Mouse (Mus musculus): Measurements from ENCODE around the gene Mbnl2. TPM values are rescaled to one million over a fixed set of nuclear protein-coding genes. Genes with fewer than 3 reads are reported as not detected.
"Not testable (repeated sequence)": the region's sequence is repeated elsewhere in the genome, so short reads cannot be mapped to it uniquely, and the experiment has no call there.

Mbnl2 gene
- total RNA-seq, 2 experiments from 2014 or later: 30.1 to 45.3 TPM

DNA sequence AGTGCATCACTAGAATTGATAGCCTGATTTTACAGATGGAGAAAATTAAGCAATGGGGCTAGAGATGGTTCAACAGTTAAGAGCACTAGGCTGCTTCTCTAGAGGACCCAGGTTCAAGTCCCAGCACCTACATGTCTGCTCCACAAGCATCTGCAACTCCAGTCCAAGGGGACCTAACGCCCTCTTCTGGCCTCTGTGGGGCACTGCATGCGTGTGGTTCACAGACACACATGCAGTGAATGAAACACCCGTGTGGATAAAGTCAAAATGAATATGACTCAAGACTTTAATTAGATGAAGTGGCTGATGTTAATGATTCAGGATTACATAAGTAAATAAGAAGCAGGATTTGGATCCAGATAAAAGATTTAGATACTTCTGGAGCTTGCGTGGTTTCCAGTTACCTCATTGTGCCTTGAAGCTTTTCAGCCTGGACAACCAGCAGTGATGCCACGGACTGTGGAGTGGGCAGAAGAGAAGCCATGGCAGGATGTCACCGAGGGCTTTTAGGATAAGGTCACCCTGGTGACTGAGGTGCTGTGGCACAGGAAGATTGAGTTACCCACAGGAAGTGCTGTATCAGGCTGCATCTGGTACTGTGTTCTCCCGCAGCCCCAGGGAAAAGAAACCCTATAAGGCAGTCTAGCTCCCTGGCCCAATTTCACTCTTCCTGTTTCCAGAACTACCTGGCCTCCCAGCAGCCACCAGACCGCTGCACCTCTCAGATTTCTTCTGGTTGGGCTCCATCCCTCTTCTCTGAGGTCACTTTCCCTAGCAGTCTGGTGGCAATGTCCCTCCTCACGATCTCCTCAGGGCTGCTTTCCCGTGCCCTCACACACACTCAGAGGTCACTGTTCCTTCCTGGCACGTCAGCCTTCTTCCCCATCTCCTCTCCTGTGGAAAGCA lies 72.2 kb downstream of the Mbnl2 start:
- no peak for ATAC-seq (replicated peaks; ENCODE audit: low FRiP score, poor library complexity, severe bottlenecking)

DNA sequence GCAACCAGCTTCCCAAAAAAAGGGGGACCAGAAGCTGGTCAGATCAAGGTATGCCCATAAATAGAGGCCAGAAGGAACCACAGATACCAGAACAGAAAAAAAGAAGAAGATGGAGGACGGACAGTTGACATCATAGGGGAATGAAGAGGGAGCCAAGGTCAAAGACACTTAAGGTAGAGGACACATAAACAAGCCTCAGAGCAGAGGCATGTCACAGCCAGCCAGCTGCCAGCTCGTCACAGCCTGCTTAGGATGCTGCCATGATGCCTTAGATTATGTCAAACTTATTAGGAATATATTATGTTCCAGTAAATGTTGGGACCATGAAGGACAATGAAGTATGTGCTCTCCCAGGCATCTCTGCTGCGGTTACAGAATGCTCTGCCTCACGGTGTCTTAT lies 73.9 kb downstream of the Mbnl2 start:
- ATAC-seq (replicated peaks; ENCODE audit: low FRiP score, poor library complexity, severe bottlenecking): no peak

DNA sequence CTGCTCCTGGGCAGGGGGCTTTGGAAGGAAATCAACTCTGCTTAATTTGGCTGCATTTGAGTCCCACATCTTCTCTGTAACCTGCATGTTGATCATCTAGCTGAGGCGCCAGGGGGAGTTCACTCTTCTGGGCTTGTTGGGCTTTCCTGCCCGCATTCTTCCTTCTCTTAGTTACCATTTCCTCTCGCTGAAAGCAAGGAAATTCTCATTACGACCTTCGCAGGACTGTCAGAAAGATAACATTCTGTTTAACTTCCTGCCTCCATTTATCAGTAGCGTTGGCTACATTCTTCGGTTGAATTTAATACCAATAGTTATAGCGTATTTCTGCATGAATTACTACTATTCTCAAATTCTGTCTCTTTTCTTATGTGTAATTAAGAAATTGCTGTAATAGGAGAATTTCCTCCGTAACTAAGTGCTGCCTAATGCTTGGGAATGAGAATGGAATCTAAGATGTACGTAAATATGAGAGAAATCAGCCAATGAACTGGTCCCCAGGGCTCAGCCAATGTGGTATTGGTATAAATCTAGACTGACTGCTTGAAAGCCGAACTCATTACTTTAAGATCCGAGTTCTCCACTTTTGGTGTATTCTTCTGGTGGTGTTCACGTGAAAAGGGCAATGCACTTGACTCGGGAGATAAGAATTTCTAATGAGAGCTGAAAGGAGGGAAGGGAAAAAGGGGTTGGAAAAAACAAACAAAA lies 76.8 kb downstream of the Mbnl2 start:
- no peak for ATAC-seq (replicated peaks; ENCODE audit: low FRiP score, poor library complexity, severe bottlenecking)

DNA sequence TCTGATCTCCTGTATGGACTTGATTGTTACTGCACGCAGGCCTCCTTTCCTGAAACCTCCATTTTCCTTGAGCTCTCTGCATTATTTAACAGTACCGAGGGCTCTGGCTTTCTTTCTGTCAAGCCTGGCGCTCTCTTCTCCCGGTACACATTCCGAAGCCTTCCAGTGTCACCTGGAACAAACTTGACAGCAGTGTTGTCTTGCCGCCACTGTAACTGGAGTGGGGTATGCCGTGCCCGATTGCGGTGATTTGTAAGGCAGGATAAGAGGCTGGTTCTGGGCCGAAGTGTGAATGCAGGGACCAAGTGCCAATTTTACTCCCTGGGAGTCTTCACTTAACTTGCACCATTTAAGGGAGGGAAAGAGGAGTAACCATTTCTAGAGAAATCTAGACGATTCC lies 77.7 kb downstream of the Mbnl2 start:
- ATAC-seq (replicated peaks; ENCODE audit: low FRiP score, poor library complexity, severe bottlenecking): no peak

DNA sequence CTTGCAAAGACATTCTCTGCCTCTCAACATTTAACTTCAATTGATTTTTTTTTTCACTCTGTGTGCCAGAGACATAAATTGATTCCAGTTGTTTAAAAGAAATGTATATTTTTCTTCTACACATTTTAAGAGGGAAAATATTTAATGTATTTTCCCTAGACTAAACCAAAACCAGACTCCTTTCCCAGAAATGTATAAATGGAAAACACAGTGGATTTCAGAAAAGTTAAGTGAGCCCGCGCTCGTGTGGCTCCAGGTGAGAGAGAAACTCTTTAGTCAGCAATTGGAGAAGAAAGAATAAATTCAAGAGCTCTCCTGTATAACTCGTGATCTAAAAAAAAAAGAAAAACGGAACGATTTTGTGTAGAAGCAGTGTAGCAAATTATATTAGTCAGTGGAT lies 79.1 kb downstream of the Mbnl2 start:
- no peak for ATAC-seq (replicated peaks; ENCODE audit: low FRiP score, poor library complexity, severe bottlenecking)

DNA sequence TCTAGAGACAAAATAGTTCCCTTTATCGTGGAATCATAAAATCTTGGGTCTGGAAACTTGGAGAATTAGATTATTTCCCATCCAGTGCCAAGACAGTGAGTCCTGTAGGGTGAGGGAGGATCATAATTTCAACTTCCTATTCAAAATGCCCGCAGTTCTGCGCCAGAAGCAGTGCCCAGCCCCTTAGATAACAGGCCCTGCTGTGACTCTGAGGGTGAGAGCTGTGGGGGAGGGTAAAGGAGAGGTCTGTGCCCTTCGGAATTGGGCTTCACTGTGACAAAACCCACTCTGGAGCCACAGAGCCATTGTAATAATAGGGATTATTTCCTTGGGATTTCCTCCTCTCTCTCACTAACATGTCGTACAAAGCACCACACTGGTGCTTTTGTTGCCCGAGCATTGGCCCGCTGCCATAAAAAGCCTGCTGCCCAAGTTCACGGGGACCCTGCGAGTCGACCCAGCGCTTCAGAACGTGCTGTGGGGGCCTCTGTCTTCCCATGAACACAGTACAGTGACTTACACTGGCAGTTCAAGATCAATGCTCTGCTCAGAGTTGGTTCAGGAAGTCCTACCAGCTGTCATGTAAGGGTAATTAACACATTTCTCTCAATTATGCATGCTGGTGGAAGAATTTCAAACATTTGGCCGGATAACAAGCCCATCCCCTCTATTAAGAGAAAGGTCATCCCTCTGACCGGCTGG lies 79.7 kb downstream of the Mbnl2 start:
- peak; percentile 55; the same call in 1 of the 2 replicates for ATAC-seq (replicated peaks; ENCODE audit: low FRiP score, poor library complexity, severe bottlenecking)

DNA sequence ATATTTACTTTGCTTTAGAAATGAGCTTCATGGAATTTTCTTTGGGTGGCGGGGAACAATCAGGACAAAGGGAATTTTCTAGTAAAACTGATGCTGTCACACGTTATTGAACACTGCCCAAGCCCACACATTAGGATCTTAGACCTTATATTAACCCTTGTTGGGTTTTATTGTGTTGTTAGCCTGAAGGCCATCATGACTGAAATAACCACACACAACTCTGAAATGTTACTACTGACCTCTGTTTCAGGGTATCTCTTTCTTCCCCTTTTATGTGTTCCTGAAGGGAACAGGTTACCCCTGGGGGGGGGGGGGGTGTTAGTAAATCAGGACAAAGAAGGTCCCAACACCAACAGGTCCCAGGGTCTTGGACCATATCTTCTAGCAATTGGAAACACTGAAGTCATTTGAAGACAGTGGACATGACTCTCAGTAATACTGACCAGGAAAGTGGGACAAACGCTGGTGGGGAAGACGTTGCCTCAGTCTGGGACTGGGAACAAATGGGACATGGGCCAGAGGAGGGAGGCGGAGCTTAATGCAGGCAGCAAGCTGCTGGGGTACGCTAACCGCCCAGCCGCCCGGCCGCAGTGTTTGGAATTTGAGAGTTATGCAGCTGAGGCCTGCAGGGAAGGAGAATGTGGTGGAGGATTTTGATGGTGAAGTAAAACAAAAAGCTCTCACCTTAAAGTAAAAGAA lies 80.4 kb downstream of the Mbnl2 start:
- ATAC-seq (replicated peaks; ENCODE audit: low FRiP score, poor library complexity, severe bottlenecking): no peak

DNA sequence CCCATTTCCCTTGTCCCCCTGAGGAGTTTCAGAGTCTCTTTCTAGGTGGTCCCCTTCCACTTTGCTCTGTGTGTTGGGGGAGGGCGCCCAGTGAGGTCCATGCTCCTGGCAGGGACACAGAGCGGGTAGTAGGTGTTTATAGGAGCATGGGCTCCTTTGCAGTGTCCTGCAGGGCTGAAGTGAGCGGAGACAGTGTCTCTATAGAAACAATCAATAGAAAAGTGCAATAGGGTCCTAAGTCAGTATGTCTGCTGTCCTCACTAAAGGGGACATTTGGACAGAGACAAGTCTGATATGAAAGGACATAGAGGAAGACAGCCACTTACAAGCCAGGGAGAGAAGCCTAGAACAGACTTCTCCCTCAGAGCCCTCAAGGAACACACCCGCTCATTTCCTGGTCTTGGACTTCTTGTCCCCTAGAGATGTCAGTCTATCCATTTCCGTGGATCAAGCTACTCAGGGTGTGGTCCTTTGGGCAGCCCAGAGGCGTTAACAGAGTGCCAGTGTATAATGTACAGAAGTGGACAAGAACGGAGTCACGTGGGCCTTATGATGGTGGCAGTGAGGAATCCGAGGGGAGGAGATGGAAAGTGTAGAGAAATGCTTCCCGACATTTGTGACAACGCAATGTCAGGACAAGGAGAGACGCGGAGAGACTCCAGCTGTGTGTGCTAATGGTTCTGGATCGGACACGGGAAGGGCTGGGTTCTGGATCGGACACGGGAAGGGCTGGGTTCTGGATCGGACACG lies 82.0 kb downstream of the Mbnl2 start:
- ATAC-seq (replicated peaks; ENCODE audit: low FRiP score, poor library complexity, severe bottlenecking): no peak

DNA sequence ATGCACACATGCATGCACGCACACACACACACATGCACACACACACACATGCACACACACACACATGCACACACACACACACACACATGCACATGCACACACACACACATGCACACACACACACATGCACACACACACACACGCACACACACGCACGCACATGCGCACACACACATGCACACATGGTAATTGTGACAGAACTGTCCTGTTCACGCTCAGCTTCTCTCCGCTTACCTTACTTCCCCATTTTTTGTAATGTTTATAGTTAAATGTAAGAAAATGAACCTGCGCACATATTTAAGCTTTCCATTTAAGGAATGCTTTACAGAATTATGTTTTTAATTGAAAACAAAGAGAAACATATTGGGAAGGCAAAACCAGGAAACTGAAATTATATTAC lies 84.1 kb downstream of the Mbnl2 start:
- not testable (repeated sequence) for ATAC-seq (replicated peaks; ENCODE audit: low FRiP score, poor library complexity, severe bottlenecking)

DNA sequence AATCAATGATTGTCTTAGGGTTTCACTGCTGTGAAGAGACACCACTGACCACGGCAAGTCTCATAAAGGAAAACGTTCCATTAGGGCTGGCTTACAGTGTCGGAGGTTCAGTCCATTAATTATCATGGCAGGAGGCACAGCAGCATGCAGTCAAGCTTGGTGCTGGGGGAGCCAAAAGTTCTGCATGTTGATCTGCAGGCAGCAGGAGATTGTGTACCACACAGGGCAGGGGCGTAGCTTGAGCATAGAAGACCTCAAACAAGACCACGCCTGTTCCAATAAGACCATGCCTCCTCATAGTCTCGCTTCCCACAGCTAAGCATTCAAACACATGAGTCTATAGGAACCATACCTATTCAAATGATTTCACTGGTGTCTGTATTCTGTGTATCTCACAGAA lies 85.7 kb downstream of the Mbnl2 start:
- ATAC-seq (replicated peaks; ENCODE audit: low FRiP score, poor library complexity, severe bottlenecking): no peak

DNA sequence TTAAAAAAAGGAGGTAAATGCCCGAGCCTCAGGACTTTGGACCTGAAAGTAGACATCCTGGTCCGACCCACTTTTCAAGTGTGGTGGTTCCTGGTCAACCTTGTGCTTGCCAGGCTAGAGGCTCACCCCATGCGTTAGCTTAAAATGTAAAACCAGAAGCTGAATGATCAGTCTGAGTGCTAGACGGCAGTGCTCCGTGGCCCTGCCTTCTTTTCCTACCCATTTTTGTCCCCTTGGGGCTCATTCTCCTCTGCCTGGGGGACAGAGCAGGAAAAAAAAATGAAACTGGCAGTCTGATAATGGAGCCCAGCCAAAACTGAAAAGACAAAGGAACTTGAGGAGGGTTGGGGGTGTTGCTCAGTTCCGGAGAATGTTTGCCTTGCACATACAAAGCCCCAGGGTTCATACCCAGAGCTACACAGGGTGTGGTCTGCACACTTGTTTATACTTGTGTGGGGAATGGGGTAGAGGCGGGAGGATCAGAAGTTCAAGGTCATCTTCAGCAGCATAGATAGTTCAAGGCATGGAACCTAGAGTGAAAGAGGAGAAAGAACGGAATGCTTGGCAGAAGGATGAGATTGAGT lies 87.0 kb downstream of the Mbnl2 start:
- ATAC-seq (replicated peaks; ENCODE audit: low FRiP score, poor library complexity, severe bottlenecking): no peak

DNA sequence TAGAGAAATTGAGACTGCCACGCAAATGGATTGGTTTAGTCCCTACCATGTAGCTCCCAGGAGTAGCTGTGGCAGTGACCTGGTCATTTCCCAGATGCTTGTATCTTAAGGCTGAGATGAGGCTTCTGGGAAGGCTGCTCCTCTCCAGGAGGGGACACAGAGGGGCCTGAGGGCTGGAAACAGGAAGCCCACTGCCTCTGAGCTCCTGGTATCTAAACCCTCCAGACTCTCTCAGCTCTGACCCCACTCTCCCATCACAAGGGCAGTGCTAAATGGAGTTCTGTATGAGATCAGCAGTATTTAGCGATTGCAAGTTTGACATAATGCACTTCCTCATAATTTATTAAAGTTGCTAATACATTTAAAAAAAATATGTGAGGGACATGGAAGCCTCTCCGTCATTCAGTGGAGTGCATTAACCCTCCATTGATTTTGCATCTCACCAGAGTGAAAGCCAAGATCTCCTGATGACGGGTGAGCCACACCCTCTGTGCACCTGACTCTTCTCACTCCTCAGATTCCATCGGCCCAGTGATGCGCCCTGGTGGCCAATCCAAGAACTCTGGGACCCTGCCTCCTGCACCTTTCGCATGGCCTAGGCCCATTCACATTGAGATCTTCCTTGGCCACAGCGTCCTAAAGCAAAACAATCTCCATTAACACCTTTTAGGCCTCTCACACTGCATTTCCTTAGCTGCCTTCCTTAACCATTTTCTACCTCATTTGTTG lies 87.8 kb downstream of the Mbnl2 start:
- no peak for ATAC-seq (replicated peaks; ENCODE audit: low FRiP score, poor library complexity, severe bottlenecking)

DNA sequence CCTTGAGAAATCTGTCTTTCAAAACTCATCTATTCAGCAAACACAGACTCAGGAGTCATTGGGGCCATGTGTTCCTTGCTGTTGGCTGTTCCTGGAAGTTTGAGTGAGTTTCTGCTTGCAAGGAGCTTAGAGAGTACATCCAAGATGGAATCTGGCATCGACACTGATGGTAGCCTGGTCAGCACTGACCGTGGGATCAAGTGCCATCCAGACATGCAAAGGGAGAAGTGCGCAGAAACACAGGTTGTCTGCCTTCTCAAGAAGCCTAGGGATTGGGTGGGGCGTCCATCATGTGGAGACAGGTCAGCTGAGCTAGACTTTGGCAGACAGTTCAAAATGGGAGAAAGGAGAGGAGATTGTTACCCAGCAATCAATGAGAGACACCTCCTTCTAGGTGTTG lies 89.6 kb downstream of the Mbnl2 start:
- no peak for ATAC-seq (replicated peaks; ENCODE audit: low FRiP score, poor library complexity, severe bottlenecking)

DNA sequence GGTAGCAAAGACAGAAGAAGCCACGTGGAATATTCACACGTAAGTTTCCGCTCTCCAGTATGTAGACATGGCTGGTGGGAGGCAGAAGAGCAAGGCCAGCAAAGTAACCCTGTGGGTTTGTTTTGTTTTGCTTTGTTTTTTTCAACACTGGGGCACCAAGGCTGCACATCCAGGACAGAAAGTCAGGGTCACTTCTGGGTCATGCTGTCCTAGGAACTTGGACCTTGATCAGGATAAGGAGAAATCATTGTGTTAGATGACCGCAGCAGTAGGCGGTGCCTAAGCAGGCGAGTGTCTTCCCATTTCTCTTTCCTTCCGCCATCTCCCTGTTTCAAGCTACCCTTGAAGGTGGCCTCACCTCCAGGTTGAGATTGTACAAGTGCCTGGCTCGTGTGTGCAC lies 91.5 kb downstream of the Mbnl2 start:
- ATAC-seq (replicated peaks; ENCODE audit: low FRiP score, poor library complexity, severe bottlenecking): no peak

DNA sequence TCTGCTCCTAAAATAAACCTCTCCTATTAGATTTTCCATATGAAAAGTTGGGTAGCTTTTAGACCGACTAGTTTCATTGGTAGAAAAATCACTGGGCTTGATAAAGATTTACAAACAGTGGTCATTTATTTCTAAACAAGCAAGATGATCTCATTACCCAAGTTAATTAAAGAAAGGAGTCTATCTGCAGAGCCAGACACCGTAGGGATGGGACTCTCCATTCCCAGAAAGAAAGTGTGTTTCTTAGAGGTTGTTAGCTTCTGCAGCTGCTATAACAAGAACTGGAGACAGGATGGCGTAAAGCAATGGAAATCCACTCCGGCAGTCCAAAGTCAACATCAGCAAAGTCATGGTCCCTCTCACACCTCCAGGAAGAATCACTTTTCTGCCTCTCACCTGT lies 92.1 kb downstream of the Mbnl2 start:
- ATAC-seq (replicated peaks; ENCODE audit: low FRiP score, poor library complexity, severe bottlenecking): no peak

DNA sequence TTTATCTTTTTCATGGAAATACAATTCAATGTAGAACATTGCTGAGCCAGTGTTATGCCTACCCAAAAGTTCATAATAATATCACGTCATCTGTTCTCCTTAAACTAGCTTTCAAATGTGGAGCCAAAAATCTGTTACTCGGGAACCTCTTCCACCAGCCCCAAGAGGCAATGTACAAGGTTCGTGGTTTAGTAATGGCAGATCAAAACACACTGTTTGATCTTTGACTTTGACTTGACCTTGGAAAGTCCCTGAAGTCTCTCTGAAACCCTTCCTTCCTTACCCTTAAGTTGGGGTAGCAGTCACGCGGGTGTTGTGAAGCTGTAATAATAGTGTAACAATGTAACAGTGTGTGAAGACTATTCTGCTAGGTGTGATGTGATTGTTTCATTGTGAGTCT lies 93.0 kb downstream of the Mbnl2 start:
- ATAC-seq (replicated peaks; ENCODE audit: low FRiP score, poor library complexity, severe bottlenecking): no peak

DNA sequence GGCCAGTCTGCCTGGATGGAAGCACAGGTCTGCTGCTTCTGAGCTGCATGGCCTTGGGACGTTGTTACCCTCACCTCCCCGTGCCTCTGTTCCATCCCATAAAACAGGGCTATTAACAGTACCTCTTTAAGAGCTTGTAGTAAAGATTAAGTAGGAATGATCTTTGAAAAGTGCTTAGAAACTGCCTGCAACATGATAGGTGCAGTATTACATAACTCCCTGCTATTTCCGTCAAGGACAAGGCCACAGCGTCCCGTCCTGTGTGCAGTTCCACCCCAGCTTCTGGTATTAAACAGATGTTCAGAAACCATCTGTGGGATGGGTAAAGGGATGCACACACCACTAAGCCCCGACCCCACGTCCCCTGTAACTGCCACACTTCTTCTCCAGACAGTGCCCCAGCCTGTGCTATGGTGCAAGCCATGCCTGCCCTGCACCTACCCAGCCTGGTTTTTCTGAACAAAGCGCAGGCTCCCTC lies 93.5 kb downstream of the Mbnl2 start:
- no peak for ATAC-seq (replicated peaks; ENCODE audit: low FRiP score, poor library complexity, severe bottlenecking)

DNA sequence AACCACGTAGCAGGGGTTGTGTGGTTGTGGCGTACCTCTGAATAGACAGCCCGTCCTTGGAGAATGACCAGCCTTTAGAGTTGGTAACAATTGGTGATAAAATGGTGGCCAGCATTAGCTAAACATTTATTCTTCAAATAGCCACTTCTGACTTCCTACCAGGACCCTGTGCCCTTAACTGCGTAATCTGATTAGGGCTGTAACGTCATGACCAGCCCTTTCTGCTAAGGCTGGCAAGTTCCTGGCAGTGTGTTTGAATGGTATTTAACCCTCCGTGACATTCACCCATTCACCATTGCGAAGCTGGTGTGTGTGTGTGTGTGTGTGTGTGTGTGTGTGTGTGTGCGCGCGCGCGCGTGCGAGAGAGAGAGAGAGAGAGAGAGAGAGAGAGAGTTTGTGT lies 94.6 kb downstream of the Mbnl2 start:
- ATAC-seq (replicated peaks; ENCODE audit: low FRiP score, poor library complexity, severe bottlenecking): no peak
